Mouse (Mus musculus) liver, embryonic 14 days (tissue): ENCODE measurements around the gene Ssxb6. TPM values are rescaled to one million over a fixed set of nuclear protein-coding genes. Genes with fewer than 3 reads are reported as not detected.

Experiments
- polyA plus RNA-seq: library from polyadenylated mRNA; depleted of rRNA; stranded (reverse); fragments of >200 nt; gene quantifications from 2 replicates; pipeline ENCODE4 v1.2.3, GENCODE M21; 2012; rRNA removed

Ssxb6 gene
- polyA plus RNA-seq = not detected in 2 replicates

GRCm38 (mm10) chrX:8548155-8548554, at the start of gene Ssxb6:
Gene Ssxb6 (minus strand): TSS chrX:8548255.

GRCm38 (mm10) chrX:8591716-8592115, 43.7 kb upstream of the Ssxb6 start, which contains the start of gene Ssxb3:
Gene Ssxb3 (minus strand): TSS chrX:8591816.

GRCm38 (mm10) chrX:8524854-8525253, 23.2 kb downstream of the Ssxb6 start, which contains the start of gene Gm14459:
Gene Gm14459 (minus strand): TSS chrX:8524954.

Other genes with a start within 250 kb of the Ssxb6 start
- not detected in 2 replicates for gene Ssxb10, start 220.8 kb downstream of the Ssxb6 start, polyA plus RNA-seq
- gene Ssxb9, start 181.3 kb downstream of the Ssxb6 start, polyA plus RNA-seq = not detected in 2 replicates
- not detected in 2 replicates for gene Ssxb1, start 134.9 kb downstream of the Ssxb6 start, polyA plus RNA-seq
- gene Ssxb2, start 86.5 kb downstream of the Ssxb6 start, polyA plus RNA-seq = not detected in 2 replicates
- not detected in 2 replicates for gene Gm14459, start 23.3 kb downstream of the Ssxb6 start, polyA plus RNA-seq
- not detected in 2 replicates for gene Ssxb3, start 43.6 kb upstream of the Ssxb6 start, polyA plus RNA-seq
- gene Ssxb8, start 142.6 kb upstream of the Ssxb6 start, polyA plus RNA-seq = not detected in 2 replicates
- gene Ssx9, start 200.2 kb upstream of the Ssxb6 start, polyA plus RNA-seq = not detected in 2 replicates